Mouse (Mus musculus): ENCODE data around the gene Il4i1.

Il4i1 gene

GRCm38 (mm10) chr7:44849416-44850111 lies 33.4 kb downstream of the Il4i1 start:
- DNase-seq (ENCODE audit: low spot score in 2 of 2): peak; percentile 90 to 91

- peak; percentile 70 for DNase-seq (ENCODE audit: low spot score in 2 of 2)
Observed at GRCm38 (mm10) chr7:44850146-44850545, 34.0 kb downstream of the Il4i1 start.

DNA sequence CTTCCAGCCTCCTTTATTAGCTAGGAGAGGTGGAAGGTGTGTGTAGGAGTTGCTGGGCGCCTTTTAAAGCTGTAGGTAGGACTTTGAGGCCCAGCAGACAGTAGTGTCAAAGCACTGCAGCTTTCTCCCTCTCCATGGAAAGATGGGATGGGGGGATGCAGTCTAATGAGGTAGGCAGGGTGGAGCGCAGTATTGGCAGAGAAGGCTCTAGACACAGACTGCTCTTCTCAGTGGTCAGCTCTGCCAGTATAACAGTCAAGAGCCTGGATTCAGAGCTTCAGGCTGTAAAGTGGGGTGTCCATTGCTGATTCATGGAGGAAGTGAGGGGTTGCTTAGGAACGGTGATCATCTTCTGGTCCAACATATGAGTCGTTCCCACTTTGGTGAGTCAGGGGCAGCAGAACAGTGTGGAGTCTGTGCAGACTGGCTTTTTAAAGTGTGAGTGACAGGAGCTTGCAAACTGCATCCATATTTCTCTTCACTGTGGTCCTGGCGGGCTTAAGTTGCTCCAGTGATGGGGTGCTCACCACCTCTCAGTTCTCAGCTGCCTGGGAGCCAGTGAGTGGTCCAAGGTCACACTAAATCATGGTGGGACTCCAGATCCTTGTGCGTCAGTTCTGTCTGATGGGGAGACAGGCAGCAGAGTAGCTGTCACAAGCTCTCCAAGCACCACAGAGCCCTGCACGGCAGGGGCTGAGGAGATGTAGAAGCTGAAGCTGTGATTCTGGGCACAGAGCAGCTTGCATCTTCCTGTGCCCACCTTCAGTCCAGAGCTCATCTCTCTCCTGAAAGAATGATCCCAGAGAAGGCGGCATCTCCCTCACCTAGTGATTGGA lies 34.8 kb downstream of the Il4i1 start:
- no peak for DNase-seq (ENCODE audit: low spot score in 2 of 2)

GRCm38 (mm10) chr7:44851625-44852234 lies 35.5 kb downstream of the Il4i1 start:
- no peak for DNase-seq (ENCODE audit: low spot score in 2 of 2)

GRCm38 (mm10) chr7:44852259-44853027 lies 36.3 kb downstream of the Il4i1 start:
- DNase-seq (ENCODE audit: low spot score in 2 of 2): no peak

GRCm38 (mm10) chr7:44853065-44853464 lies 36.9 kb downstream of the Il4i1 start:
- DNase-seq (ENCODE audit: low spot score in 2 of 2): no peak

DNA sequence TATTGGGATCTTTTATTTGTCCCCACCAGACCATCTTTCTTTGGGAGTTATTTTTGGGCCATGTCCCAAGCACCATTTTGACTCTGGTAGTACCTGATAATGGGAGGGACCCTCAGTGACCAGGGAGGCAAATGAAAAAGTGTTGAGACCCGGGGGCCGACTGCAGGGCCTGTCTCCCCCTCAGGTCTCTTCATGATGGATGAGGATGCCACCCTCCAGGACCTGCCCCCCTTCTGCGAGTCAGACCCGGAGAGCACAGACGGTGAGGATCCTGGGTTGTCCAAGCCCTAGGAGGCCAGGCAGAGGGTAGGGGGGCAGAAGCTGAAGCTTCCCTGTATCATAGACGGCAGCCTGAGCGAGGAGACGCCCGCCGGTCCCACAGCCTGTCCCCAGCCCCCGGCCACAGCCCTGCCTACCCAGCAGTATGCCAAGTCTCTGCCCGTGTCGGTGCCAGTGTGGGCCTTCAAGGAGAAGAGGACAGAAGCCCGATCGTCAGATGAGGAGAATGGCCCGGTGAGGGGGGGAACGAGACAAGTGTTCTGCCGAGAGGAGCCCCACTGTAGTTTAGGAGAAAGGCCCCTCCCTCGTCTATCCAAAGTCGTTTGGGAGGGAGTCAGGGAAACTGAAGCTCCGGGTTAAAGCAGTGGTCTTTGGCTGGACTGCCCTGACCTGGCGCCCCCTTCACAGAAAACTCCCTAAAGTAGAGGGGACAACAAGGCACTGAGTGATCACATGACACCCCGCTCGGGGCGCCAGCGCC lies 37.6 kb downstream of the Il4i1 start:
- DNase-seq (ENCODE audit: low spot score in 2 of 2): no peak

GRCm38 (mm10) chr7:44854356-44855031 lies 38.3 kb downstream of the Il4i1 start:
- DNase-seq (ENCODE audit: low spot score in 2 of 2): peak in 1 of 2 experiments; percentile 70

DNA sequence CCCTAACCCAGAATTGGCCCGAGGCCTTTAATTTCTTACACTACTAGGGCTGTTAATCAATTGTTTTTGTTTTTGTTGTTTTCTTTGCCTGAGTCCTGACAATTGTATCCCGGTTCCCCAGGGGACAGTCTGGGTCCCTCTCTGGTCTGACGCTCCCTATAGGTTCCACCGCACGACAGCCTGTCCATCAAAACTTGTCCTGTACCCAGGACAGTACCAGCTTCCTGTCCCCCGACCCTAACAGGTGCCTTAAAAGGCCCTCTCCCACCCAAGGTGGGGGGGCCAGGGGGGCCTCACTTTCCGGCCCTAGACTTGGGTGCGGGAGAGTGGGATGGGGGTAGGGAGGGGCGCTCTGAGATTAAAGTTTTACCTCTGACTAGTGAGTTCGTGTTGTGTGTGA lies 38.8 kb downstream of the Il4i1 start:
- no peak for DNase-seq (ENCODE audit: low spot score in 2 of 2)

DNA sequence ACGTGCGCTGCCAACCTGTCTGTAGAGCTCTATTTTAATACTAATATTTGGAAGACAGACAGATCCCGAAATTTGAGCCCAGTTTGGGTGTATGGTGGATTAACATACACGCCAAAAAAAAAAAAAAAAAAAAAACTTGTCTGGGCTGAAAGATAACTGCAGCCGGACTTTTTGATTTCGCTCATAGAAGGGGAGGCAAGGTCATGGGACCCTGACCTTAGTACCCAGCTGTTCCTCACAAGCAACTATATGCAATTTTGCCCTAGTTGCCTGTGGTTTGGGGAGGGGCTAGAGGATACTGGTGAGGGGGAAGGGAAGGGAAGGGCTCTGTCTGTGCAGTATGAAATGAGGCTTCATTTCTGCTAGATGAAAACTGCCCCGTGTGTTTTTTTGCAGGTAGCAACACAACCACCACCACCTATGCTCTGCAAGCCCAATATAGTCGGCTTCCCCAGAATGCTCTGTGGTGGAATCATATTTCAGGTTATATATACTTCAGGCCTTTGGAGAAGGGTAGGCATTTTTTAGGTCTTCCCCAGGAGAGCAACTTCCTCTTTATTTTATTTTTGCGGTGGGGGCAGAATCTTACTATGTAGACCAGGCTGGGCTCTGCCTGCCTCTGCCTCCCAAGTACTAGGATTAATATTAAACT lies 40.2 kb downstream of the Il4i1 start:
- DNase-seq (ENCODE audit: low spot score in 2 of 2): no peak

DNA sequence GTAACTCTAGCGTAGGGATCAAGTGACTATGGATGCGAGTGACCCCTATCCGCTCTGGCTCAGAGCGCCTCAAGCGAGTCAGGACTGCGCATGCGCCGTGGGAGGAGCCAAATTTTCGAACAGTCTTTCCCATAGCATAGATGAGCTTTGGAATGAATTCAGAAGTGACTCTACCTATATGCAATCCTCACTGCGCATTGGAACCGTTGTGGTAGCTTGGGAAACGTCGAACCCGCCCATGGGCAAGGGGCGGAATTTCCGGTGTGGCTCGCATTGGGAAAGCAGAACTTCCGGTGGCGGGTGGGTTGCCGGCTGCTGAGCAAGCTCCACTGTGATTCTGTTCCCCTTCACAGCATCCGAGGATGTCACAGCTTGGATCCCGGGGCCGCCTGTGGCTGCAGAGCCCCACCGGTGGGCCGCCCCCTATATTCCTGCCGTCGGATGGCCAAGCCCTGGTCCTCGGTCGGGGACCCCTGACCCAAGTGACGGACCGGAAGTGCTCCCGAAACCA lies 40.9 kb downstream of the Il4i1 start, which contains the start of gene Pnkp:
Gene Pnkp, plus strand, starts transcription at position 98 of the 511 bp plus-strand sequence.
- DNase-seq (ENCODE audit: low spot score in 2 of 2): peak; percentile 93 to 94

DNA sequence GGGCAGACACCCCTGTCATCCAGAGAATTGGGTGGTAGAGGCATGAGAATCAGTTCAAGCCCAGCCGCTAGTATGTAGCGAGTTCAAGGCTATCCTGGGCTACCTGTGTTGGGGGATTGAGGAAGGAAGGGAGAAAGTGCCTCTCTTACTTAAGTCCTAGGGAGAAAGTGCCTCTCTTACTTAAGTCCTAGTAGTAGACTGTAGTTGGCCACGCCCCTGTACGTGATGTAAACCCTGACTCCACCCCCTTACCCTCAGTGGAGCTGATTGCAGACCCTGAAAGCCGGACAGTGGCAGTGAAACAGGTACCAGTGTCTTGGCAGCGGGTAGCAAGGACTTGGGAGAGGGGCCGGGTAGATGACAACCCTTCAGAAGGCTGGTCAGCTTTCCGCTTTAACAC lies 41.7 kb downstream of the Il4i1 start:
- DNase-seq (ENCODE audit: low spot score in 2 of 2): no peak

DNA sequence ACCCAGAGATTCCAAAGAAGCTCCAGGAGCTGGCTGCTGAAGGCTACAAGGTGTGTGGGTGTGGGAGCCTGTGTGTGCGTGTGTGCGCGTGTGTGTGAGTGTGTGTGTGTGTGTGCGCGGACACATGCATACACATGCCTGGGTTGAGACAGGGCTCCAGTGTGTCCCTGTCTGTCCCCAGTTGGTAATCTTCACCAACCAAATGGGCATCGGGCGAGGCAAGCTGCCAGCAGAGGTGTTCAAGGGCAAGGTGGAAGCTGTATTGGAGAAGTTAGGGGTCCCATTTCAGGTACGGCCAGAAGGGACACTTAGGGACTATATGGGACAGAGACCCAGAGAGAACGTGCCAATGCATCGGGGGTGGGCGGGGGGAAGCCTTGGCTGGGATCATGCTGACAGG lies 43.7 kb downstream of the Il4i1 start:
- DNase-seq (ENCODE audit: low spot score in 2 of 2): no peak

DNA sequence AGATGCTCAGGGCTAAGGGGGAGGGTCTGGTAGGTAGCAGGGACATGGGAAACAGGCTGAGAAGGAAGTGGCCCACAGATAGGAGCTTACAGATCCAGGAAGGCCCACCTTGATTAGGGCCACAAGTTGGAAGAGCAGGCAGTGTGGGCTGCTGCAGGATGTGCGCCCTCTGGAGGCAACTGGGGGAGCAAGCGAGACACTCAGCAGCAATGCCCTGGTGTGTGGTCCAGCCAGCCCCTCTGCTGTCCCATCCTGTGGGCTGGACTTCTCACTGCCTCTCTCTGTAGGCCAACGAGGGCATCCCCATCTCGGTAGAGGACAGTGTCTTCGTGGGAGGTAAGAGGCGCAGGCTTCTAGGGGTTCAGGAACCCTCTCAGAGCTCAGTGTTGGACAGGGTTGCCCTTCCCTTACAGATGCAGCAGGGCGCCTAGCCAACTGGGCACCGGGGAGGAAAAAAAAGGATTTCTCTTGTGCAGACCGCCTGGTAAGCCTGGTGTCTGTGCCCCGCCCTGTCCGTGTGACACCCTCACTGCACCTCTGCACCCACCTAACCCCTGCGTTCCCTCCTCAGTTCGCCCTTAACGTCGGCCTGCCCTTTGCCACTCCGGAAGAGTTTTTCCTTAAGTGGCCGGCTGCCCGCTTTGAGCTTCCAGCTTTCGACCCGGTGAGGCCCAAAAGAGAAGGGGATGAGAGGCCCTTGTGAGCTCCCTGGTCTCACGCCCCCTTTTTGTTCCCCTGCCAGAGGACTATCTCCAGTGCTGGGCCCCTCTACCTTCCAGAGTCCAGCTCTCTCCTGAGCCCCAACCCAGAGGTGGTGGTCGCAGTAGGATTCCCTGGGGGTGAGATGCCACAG lies 44.6 kb downstream of the Il4i1 start:
- DNase-seq (ENCODE audit: low spot score in 2 of 2): no peak

DNA sequence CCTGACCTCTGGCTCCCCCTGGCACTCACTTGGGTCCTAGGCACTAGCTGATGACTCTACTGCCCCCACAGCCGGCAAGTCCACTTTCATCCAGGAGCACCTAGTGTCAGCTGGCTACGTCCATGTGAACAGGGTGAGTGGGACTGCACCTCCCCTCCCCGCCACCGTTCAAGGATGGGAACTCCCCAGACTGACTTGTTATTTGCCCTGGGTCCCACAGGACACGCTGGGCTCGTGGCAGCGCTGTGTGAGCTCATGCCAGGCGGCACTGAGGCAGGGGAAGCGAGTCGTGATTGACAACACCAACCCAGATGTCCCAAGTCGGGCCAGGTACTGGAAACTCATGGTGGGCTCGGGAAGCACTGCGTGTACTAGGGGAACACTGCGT lies 45.2 kb downstream of the Il4i1 start:
- no peak for DNase-seq (ENCODE audit: low spot score in 2 of 2)

DNA sequence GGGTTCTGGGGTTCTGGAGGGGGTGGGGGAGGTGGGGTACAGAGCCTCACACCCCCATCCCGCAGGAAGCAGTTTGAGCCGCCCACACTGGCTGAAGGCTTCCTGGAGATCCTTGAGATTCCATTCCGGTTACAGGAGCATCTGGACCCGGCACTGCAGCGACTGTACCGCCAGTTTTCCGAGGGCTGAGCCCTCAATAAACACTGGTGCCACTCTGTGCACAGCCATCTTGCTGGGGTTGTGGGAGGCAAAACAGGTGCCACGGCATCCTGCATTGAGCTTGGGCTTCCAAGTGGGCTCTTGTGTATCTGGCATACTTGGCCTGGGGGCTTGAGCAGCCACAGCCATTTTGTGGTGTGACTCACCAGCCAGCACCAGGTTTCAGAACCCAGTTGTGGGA lies 46.2 kb downstream of the Il4i1 start:
- no peak for DNase-seq (ENCODE audit: low spot score in 2 of 2)

DNA sequence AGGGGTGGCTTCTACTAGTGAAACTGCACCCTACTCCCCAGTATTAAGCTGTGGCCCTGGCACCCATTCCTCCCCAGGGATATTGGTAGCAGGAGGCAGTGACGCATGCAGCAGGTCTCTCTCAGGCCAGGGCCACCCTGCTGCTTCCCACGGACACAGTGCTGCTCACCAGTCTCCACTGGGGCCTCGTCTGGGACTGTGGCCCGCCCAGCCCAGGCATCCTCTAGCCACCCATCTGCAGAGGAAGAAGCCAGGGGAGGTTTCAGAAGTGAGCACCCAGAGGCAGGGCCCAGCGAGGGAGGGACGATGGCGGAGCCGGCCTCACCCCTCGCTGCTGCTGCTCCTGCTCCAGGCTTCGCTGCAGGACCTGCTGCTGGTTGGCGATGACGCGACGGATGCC lies 47.0 kb downstream of the Il4i1 start:
- no peak for DNase-seq (ENCODE audit: low spot score in 2 of 2)

- no peak for DNase-seq (ENCODE audit: low spot score in 2 of 2)
Observed at GRCm38 (mm10) chr7:44863982-44864494, 47.9 kb downstream of the Il4i1 start.
